In the genomic region with DNA sequence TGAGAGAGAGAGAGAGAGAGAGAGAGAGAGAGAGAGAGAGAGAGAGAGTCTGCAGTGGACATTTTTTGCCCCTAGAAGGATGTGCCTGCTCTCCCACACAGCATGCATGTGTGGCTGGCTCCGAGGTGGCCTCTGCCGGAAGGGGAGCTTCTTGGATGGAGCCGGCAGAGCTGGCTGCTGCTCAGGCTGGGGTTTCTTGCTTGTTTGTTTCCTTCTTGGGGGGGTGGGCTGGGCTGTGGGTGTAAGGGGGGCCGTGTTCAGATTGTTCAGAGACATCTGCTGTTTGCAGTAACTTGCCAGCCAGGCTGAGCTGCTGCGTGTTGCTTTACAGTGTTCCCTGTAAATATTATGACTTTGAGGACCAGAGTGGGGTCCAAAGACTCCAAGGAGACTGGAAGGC, we compare ENCODE assay signal across 10 mouse cellular contexts.
DNase-seq lines count a peak whose midpoint lies in the region; ATAC-seq and TF ChIP-seq lines count a peak whose summit lies in the region.
"Had no signal": no experiment of that assay in that cellular context is flagged by ENCODE, and none has a peak within 500 bp of the region (broad histone marks: within the 10 kb centered on the region; RNA-seq: fewer than 3 reads in every experiment).

No protein-coding gene starts in this region.

- peak overlapping the region; percentile 58 for H3K27ac ChIP-seq in kidney, postnatal 0 days
- no peak overlapping the region; the same call in 1 of the 2 replicates for H3K27ac ChIP-seq in kidney, adult 2 months (ENCODE audit: insufficient read depth, low read depth, low read length)
- peak overlapping the region; percentile 40 for H3K27ac ChIP-seq in embryonic facial prominence, embryonic 14.5 days (replicated peaks; ENCODE audit: low read depth, low read length)
- H3K27ac ChIP-seq in intestine, embryonic 16.5 days (ENCODE audit: low read length): peak overlapping the region; percentile 88
- H3K27ac ChIP-seq: limb, embryonic 12.5 days had no signal

- peak; percentile 77 for DNase-seq in kidney, postnatal 0 days (ENCODE audit: low spot score)
- no peak for DNase-seq in kidney, adult 2 months
- DNase-seq in brain, adult 2 months (ENCODE audit: low read depth, low spot score): peak; percentile 46
- DNase-seq in embryonic facial prominence, embryonic 14.5 days (ENCODE audit: low spot score): peak; percentile 73
- no peak for DNase-seq in thymus, postnatal 4 days
- DNase-seq in c-Kit-positive CD71-positive TER-119-positive erythroid progenitor cells, embryonic 14.5 days (ENCODE audit: low spot score): no peak
- DNase-seq in embryo, embryonic 10.5 days (ENCODE audit: low spot score): no peak

- ATAC-seq in kidney, postnatal 0 days (replicated peaks; ENCODE audit: low FRiP score, low read depth): peak; percentile 81; the same call in 1 of the 2 replicates
- ATAC-seq in embryonic facial prominence, embryonic 14.5 days (ENCODE audit: low read depth): peak; percentile 67; the same call in 1 of the 2 replicates
- peak; percentile 91 for ATAC-seq in intestine, embryonic 16.5 days

- WGBS in kidney, postnatal 0 days: 28% methylated on average over 5 of the region's 5 CpGs
- WGBS in kidney, adult 2 months: 43% methylated on average over 5 of the region's 5 CpGs
- 33% methylated on average over 4 of the region's 5 CpGs for WGBS in embryonic facial prominence, embryonic 14.5 days
- WGBS in intestine, embryonic 16.5 days: 32% methylated on average over 5 of the region's 5 CpGs

- no peak overlapping the region for H3K4me2 ChIP-seq in kidney, postnatal 0 days (ENCODE audit: low read length)
- H3K4me2 ChIP-seq in embryonic facial prominence, embryonic 14.5 days (ENCODE audit: low read depth, low read length): no peak overlapping the region
- H3K4me2 ChIP-seq in intestine, embryonic 16.5 days (ENCODE audit: low read depth, low read length): no peak overlapping the region
- H3K4me2 ChIP-seq: limb, embryonic 12.5 days had no signal

- no peaks in the 10 kb centered on the region for H3K9me3 ChIP-seq in kidney, postnatal 0 days (replicated peaks; ENCODE audit: low read length)
- no peaks in the 10 kb centered on the region for H3K9me3 ChIP-seq in embryonic facial prominence, embryonic 14.5 days (ENCODE audit: control insufficient read depth, low read length)
- no peaks in the 10 kb centered on the region for H3K9me3 ChIP-seq in intestine, embryonic 16.5 days (ENCODE audit: control insufficient read depth, low read length)
- H3K9me3 ChIP-seq: G1E; limb, embryonic 12.5 days had no signal

- H3K9ac ChIP-seq in kidney, postnatal 0 days (ENCODE audit: low read depth, low read length): no peak overlapping the region
- 0 out of 2 replicates have a peak overlapping the region, but pooled peaks have one; percentile 21 for H3K9ac ChIP-seq in embryonic facial prominence, embryonic 14.5 days (ENCODE audit: low read depth, low read length)
- no peak overlapping the region for H3K9ac ChIP-seq in intestine, embryonic 16.5 days (ENCODE audit: low read depth, low read length)
- H3K9ac ChIP-seq: limb, embryonic 12.5 days had no signal

- no peak for TF ChIP-seq CTCF in kidney, postnatal 0 days (IDR thresholded peaks at IDR 0.05; ENCODE audit: low read depth)
- no peak for TF ChIP-seq CTCF in kidney, adult 2 months (conservative IDR thresholded peaks at IDR 0.05; ENCODE audit: insufficient read depth, insufficient read length, low read depth, low read length)

- H3K4me3 ChIP-seq in kidney, postnatal 0 days (replicated peaks; ENCODE audit: low read depth, low read length): no peak overlapping the region
- H3K4me3 ChIP-seq in kidney, adult 2 months (ENCODE audit: insufficient read depth, low read depth, low read length): no peak overlapping the region
- H3K4me3 ChIP-seq in embryonic facial prominence, embryonic 14.5 days (ENCODE audit: low read depth, low read length): no peak overlapping the region
- no peak overlapping the region for H3K4me3 ChIP-seq in intestine, embryonic 16.5 days (ENCODE audit: low read length)
- H3K4me3 ChIP-seq: limb, embryonic 12.5 days had no signal

- peaks cover 4% of the 10 kb centered on the region; the same call in 1 of the 2 replicates for H3K4me1 ChIP-seq in kidney, postnatal 0 days (replicated peaks; ENCODE audit: insufficient read depth, low read length)
- H3K4me1 ChIP-seq in kidney, adult 2 months (ENCODE audit: control insufficient read depth, insufficient read depth, low read length): no peaks in the 10 kb centered on the region
- peaks cover 23% of the 10 kb centered on the region for H3K4me1 ChIP-seq in embryonic facial prominence, embryonic 14.5 days (ENCODE audit: control insufficient read depth, insufficient read depth, low read length)
- H3K4me1 ChIP-seq in intestine, embryonic 16.5 days (ENCODE audit: control insufficient read depth, insufficient read depth, low read length): peaks cover 16% of the 10 kb centered on the region

- TF ChIP-seq POLR2A in kidney, adult 2 months (IDR thresholded peaks at IDR 0.05; ENCODE audit: low read depth, low read length): no peak

- no peaks in the 10 kb centered on the region for H3K36me3 ChIP-seq in kidney, postnatal 0 days (ENCODE audit: insufficient read depth, low read length)
- no peaks in the 10 kb centered on the region for H3K36me3 ChIP-seq in kidney, adult 2 months (ENCODE audit: control insufficient read depth, insufficient read depth, low read length)
- H3K36me3 ChIP-seq in embryonic facial prominence, embryonic 14.5 days (ENCODE audit: control insufficient read depth, insufficient read depth, low read length): no peaks in the 10 kb centered on the region
- no peaks in the 10 kb centered on the region for H3K36me3 ChIP-seq in intestine, embryonic 16.5 days (ENCODE audit: control insufficient read depth, insufficient read depth, low read length)
- H3K36me3 ChIP-seq: G1E; limb, embryonic 12.5 days had no signal

- no peaks in the 10 kb centered on the region for H3K27me3 ChIP-seq in kidney, postnatal 0 days (ENCODE audit: insufficient read depth, low read length)
- H3K27me3 ChIP-seq in kidney, adult 2 months (replicated peaks; ENCODE audit: control insufficient read depth, insufficient read depth, low read length): no peaks in the 10 kb centered on the region
- no peaks in the 10 kb centered on the region for H3K27me3 ChIP-seq in embryonic facial prominence, embryonic 14.5 days (replicated peaks; ENCODE audit: control insufficient read depth, insufficient read depth, low read length)
- no peaks in the 10 kb centered on the region for H3K27me3 ChIP-seq in intestine, embryonic 16.5 days (replicated peaks; ENCODE audit: control insufficient read depth, insufficient read depth, low read length)

Comparison
In these comparisons a context has a peak if more than half of its experiments do, and no peak if none do; other contexts are left out.
1. DNase-seq: peak in kidney, postnatal 0 days (single experiment), brain, adult 2 months (single experiment) and embryonic facial prominence, embryonic 14.5 days (single experiment); none in kidney, adult 2 months (single experiment), thymus, postnatal 4 days (single experiment), c-Kit-positive CD71-positive TER-119-positive erythroid progenitor cells, embryonic 14.5 days (single experiment) and embryo, embryonic 10.5 days (single experiment).
2. Peak in every context shown above with its lines, with median percentiles within 50 percentile points of each other: ATAC-seq.